Mouse (Mus musculus) heart, adult 8-10 months (tissue): ENCODE measurements around the gene A430005L14Rik. TPM values are rescaled to one million over a fixed set of nuclear protein-coding genes. Genes with fewer than 3 reads are reported as not detected.

ENCODE experiments used
- DNase-seq: peaks from one replicate; pipeline ENCODE4 v3.0.0; 2022; ENCODE audit warnings: low spot score
- total RNA-seq, 4 experiments: library from RNA; stranded (reverse); gene quantifications; 2 replicates each; pipeline ENCODE4 v1.2.4; 2022

A430005L14Rik gene
- total RNA-seq, 4 experiments from 2014 or later: 13.1 to 19.2 (median 14.2) TPM

- peak; percentile 92 for DNase-seq
Measured at GRCm38 (mm10) chr4:153974431-153975291, 17.6 kb downstream of the A430005L14Rik start, which contains the start of the genes Dffb and Cep104. Dffb (minus strand) TSS chr4:153975126. Cep104 (plus strand) TSS chr4:153975194.

DNA sequence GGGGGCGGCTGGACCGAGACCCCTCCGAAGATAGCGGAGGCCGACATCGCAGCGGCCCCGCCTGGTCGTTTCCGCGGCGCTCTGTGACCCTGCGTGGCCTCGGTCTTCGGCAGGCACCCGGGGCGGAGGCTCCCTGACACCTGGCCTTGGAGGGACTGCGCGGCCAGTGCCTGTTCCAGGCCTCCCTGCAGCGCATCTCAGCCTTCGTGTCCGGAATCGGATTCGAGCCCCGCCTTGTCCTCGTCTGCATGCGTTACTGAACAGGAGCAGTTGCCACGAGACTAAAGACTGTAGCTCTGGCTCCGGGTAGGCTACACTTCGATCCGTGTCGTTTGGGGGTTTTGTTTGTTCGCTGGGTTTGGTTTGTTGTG is 18.2 kb downstream of the A430005L14Rik start:
- DNase-seq: peak; percentile 6

GRCm38 (mm10) chr4:153975768-153976167 is 18.7 kb downstream of the A430005L14Rik start:
- DNase-seq: no peak

GRCm38 (mm10) chr4:153979243-153979642 is 22.2 kb downstream of the A430005L14Rik start:
- DNase-seq: no peak

- no peak for DNase-seq
Measured at GRCm38 (mm10) chr4:153980470-153980869, 23.4 kb downstream of the A430005L14Rik start.

- no peak for DNase-seq
Measured at GRCm38 (mm10) chr4:153992715-153993114, 35.7 kb downstream of the A430005L14Rik start.

GRCm38 (mm10) chr4:153993505-153993904 is 36.5 kb downstream of the A430005L14Rik start:
- DNase-seq: no peak

DNA sequence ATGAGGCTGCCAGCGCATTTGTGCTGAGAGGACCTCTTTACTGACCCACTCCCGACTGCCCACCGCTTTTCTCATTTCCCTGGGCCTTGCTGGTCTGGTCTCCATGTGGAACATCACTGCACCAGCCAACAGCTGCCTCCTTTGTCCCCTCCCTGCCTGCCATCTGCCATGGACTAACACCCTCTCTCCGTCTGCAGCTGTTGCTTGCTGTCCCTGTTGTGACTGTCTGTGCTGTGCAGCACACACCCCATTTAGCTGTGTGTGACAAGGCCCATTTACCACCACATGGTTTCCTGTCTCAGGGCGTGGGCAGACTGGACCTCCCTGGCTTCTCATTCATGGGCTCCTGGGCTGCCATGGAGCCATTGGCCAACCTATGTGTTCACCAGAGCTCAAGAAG is 48.5 kb downstream of the A430005L14Rik start:
- DNase-seq: no peak

- no peak for DNase-seq
Measured at GRCm38 (mm10) chr4:154006264-154006663, 49.2 kb downstream of the A430005L14Rik start.

- DNase-seq: no peak
Measured at GRCm38 (mm10) chr4:154007759-154008158, 50.7 kb downstream of the A430005L14Rik start.

DNA sequence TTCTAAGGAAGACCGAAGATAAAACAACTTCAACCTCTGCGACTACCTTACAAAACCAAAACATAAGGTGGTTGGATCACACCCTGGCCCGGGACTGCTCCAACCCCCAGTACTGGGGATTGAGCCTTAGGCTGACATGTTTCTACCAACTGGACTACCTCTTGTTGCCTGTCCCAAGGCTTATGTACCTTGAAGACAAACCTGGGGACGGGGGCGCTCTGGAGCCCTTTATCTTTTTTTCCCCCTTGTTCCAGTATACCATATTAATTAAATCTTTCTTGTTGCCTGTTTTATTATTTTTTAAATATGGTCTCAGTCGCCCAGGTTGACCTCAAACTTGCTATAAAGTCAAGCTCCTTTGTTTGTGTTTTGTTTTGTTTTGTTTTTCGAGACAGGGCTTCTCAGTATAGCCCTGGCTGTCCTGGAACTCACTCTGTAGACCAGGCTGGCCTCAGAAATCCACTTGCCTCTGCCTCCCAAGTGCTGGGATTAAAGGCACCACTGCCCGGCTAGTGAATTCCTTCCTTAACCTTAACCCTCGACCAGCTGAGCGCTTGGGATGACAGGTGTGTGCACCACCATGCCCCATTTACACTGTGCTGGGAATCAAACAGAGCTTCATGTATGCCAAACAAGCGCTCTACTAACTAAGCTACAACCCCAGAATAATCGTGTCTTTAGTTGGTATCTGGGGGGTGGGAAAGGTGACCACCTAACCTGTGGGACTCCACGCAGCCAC is 54.0 kb downstream of the A430005L14Rik start:
- DNase-seq: no peak

Other genes starting within 250 kb of the A430005L14Rik start
- 1 to 10 TPM; 1.1 to 5.3 (median 2.0) TPM for gene Dffb, start 17.9 kb downstream of the A430005L14Rik start, total RNA-seq
- gene Cep104, start 18.0 kb downstream of the A430005L14Rik start, total RNA-seq: 10 to 100 TPM; 29.4 to 34.6 (median 32.1) TPM
- 10 to 100 TPM; 30.6 to 37.7 (median 32.4) TPM for gene Lrrc47, start 54.5 kb downstream of the A430005L14Rik start, total RNA-seq
- 1 to 10 TPM; 4.5 to 9.7 (median 6.5) TPM for gene Smim1, start 69.0 kb downstream of the A430005L14Rik start, total RNA-seq
- gene Ccdc27, start 85.4 kb downstream of the A430005L14Rik start, total RNA-seq: not detected
- not detected for gene Trp73, start 183.0 kb downstream of the A430005L14Rik start, total RNA-seq
- gene Wrap73, start 185.1 kb downstream of the A430005L14Rik start, total RNA-seq: 10 to 100 TPM; 11.9 to 14.6 (median 12.7) TPM
- gene Tprgl, start 203.4 kb downstream of the A430005L14Rik start, total RNA-seq: 100 to 1,000 TPM; 125 to 142 (median 127) TPM
- gene Megf6, start 213.5 kb downstream of the A430005L14Rik start, total RNA-seq: 1 to 10 TPM; 6.6 to 9.5 (median 7.1) TPM